Mouse (Mus musculus): Measurements from ENCODE around the gene Plppr2. TPM values are rescaled to one million over a fixed set of nuclear protein-coding genes. Genes with fewer than 3 reads are reported as not detected.

The Plppr2 gene
- total and polyA plus RNA-seq, 3 experiments = 0.44 to 5.8 (median 5.3) TPM

DNA sequence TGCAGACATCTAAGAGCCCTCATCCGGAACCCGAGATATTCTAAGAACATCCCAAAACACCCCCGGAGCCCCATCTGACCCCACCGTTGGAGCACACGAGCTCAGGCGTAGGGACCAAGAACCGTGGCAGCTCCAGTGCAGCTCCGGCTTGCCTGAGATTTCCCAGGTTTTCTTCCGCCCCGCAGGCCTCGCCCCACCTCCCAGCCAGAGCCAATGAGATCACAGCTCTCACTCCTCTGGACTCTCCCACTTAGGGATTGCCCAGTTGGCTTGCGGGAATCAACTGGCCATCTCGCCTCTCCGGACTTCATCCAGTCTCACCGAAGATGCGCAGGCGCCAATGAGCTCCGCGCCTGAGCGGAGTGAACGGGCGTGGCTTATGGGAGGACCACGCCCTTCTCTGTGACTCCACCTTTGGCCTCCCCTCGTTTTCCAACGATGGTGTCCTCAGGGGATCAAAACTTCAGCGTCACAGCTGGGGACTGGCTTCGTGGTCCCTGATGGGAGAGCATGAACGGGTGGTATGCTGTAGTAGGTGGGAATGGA is 9.6 kb upstream of the Plppr2 start, which contains the start of the genes Ccdc159 and Tmem205:
Ccdc159 (plus strand) TSS at position 264 of the 546 bp plus-strand sequence.
Tmem205 (minus strand) TSS at position 349 of the 546 bp plus-strand sequence.
- Histone ChIP-seq H3K27me3 (ENCODE audit: insufficient read depth, low read length) (no peaks in the 10 kb centered on the region), H3K36me3 (replicated peaks) (peaks cover 31% of the 10 kb centered on the region), H3K4me1 (ENCODE audit: insufficient read depth, low read depth, low read length) (peaks cover 49% of the 10 kb centered on the region), H3K9me3 (replicated peaks) (no peaks in the 10 kb centered on the region), H3K4me3 (ENCODE audit: low read depth, low read length) (peak within 1 kb of the TSS; percentile 75)
- peak; percentile 77 for DNase-seq (ENCODE audit: low spot score)
- peak; percentile 86 for ATAC-seq (ENCODE audit: extremely low read depth, insufficient number of reproducible peaks, low FRiP score, poor library complexity, severe bottlenecking)
- TF ChIP-seq GATA2 (IDR thresholded peaks at IDR 0.05; ENCODE audit: borderline replicate concordance, low read depth, low read length) (no peak), POLR2AphosphoS5 (IDR thresholded peaks at IDR 0.05; ENCODE audit: insufficient replicate concordance, low read depth, low read length) (no peak), CTCF (IDR thresholded peaks at IDR 0.05; ENCODE audit: low read depth, low read length) (no peak), GATA1 (IDR thresholded peaks at IDR 0.05; ENCODE audit: borderline replicate concordance, low read length) (no peak), TAL1 (conservative IDR thresholded peaks at IDR 0.05; ENCODE audit: low read depth, low read length) (no peak)

DNA sequence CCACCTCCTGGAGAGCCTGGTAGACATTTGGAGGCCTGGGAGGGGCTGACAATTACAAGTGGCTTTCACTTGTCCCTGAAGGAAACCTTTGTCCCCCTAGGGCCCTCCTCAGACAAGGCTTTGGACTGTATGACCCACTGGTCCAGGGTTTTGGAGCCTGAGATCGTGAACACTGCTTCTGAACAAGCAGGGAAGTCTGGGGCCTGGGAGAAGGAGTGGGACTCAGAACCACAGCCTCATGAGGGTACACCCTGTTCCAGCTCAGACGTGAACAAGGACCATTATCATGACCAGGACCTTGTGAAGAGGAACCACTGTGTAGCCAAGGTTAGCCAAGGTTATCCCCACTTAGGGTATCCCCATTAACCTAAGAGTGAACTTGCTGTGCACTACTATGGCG is 7.6 kb upstream of the Plppr2 start:
- DNase-seq (ENCODE audit: low spot score) = no peak
- no peak for TF ChIP-seq CTCF (IDR thresholded peaks at IDR 0.05; ENCODE audit: low read depth, low read length)
- TF ChIP-seq GATA1 (IDR thresholded peaks at IDR 0.05; ENCODE audit: borderline replicate concordance, low read length) = no peak
- no peak for TF ChIP-seq GATA2 (IDR thresholded peaks at IDR 0.05; ENCODE audit: borderline replicate concordance, low read depth, low read length)
- TF ChIP-seq POLR2AphosphoS5 (IDR thresholded peaks at IDR 0.05; ENCODE audit: insufficient replicate concordance, low read depth, low read length) = no peak
- TF ChIP-seq TAL1 (conservative IDR thresholded peaks at IDR 0.05; ENCODE audit: low read depth, low read length) = no peak
- Histone ChIP-seq H3K4me3 (ENCODE audit: low read depth, low read length) (no peak overlapping the region), H3K4me1 (ENCODE audit: insufficient read depth, low read depth, low read length) (peaks cover 51% of the 10 kb centered on the region), H3K27me3 (ENCODE audit: insufficient read depth, low read length) (peaks cover 6% of the 10 kb centered on the region; the same call in 1 of the 2 replicates), H3K36me3 (replicated peaks) (peaks cover 17% of the 10 kb centered on the region), H3K9me3 (replicated peaks) (no peaks in the 10 kb centered on the region)
- ATAC-seq (ENCODE audit: extremely low read depth, insufficient number of reproducible peaks, low FRiP score, poor library complexity, severe bottlenecking) = no peak

DNA sequence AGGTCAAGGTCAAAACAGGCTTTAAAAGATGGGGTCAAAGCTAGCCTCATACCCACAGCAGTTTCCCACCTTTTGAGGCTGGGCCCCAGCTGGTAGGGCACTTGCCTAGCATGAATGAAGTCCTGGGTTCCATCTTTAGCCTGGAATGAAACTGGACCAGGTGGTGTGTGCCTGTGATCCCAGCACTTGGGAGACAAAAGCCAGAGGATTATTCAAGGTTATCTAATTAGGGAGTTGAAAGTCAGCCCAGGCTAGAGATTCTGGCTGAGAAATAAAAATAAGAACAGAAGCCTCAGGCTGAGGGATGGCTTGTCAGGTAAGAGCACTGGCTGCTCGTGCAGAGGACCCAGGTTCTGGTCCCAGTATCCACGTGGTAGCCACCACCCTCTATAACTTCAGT is 4.8 kb upstream of the Plppr2 start:
- no peak overlapping the region for H3K4me3 ChIP-seq (ENCODE audit: low read depth, low read length)
- H3K27me3 ChIP-seq (ENCODE audit: insufficient read depth, low read length) = peaks cover 8% of the 10 kb centered on the region; the same call in 1 of the 2 replicates
- no peaks in the 10 kb centered on the region for H3K36me3 ChIP-seq (replicated peaks)
- DNase-seq (ENCODE audit: low spot score) (no peak), ATAC-seq (ENCODE audit: extremely low read depth, insufficient number of reproducible peaks, low FRiP score, poor library complexity, severe bottlenecking) (no peak)
- TF ChIP-seq TAL1 (conservative IDR thresholded peaks at IDR 0.05; ENCODE audit: low read depth, low read length) (no peak), CTCF (IDR thresholded peaks at IDR 0.05; ENCODE audit: low read depth, low read length) (no peak), GATA1 (IDR thresholded peaks at IDR 0.05; ENCODE audit: borderline replicate concordance, low read length) (no peak), POLR2AphosphoS5 (IDR thresholded peaks at IDR 0.05; ENCODE audit: insufficient replicate concordance, low read depth, low read length) (no peak), GATA2 (IDR thresholded peaks at IDR 0.05; ENCODE audit: borderline replicate concordance, low read depth, low read length) (no peak)
- no peaks in the 10 kb centered on the region for H3K9me3 ChIP-seq (replicated peaks)
- peaks cover 49% of the 10 kb centered on the region for H3K4me1 ChIP-seq (ENCODE audit: insufficient read depth, low read depth, low read length)

DNA sequence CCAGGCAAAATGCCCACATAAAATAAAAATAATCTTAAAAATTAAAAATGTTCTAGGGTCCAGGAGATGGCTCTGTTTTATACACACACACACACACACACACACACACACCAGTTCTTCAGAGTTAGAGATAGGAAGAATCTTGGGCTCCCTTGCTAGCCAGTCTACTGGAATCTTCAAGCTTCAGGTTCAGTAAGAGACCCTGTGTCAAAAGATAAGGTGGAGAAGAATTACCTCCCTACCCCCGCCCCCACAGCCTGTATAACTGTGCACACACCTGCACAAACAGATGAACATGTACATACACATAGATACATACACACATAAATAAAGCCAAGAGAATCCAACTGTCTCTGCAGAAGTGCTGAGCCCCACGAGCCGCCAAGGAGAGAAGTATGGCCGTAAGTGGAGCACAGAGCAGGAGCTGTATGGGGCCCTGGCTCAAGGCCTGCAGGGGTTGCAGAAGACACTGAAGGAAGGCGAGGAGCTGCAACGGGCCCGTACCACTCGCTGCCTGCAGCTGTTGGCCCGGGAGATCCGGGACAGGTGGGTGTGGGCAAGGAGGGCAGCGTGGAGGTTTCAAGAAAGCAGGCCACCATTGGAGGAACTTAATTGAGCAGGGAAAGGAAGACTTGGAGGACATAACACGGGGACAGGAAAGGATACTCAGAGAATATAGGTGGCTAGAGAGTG is 4.2 kb upstream of the Plppr2 start:
- TF ChIP-seq GATA2 (IDR thresholded peaks at IDR 0.05; ENCODE audit: borderline replicate concordance, low read depth, low read length) = no peak
- no peak for TF ChIP-seq GATA1 (IDR thresholded peaks at IDR 0.05; ENCODE audit: borderline replicate concordance, low read length)
- TF ChIP-seq TAL1 (conservative IDR thresholded peaks at IDR 0.05; ENCODE audit: low read depth, low read length) = no peak
- TF ChIP-seq POLR2AphosphoS5 (IDR thresholded peaks at IDR 0.05; ENCODE audit: insufficient replicate concordance, low read depth, low read length) = no peak
- TF ChIP-seq CTCF (IDR thresholded peaks at IDR 0.05; ENCODE audit: low read depth, low read length) = no peak
- ATAC-seq (ENCODE audit: extremely low read depth, insufficient number of reproducible peaks, low FRiP score, poor library complexity, severe bottlenecking) = no peak

DNA sequence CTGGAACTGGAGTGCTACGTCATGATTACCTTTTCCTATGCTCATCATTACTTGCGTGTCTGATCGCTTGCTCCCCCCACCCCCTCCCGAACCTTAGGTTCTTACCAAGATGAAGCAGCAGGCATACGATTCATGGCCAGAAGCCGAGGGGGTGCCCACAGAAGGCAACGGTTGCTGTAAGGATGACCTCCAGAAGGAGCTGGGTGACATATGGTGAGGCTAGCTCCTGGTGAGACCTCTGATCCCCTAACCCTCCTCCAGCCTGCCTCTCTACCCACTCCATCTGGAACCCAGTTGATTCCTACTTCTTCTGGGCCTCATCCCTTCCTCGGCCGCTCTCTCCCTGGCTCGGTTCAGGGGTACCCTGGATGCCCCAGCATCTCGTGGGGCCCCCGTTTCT is 2.8 kb upstream of the Plppr2 start:
- TF ChIP-seq GATA1 (IDR thresholded peaks at IDR 0.05; ENCODE audit: borderline replicate concordance, low read length) (no peak), POLR2AphosphoS5 (IDR thresholded peaks at IDR 0.05; ENCODE audit: insufficient replicate concordance, low read depth, low read length) (no peak), CTCF (IDR thresholded peaks at IDR 0.05; ENCODE audit: low read depth, low read length) (no peak), TAL1 (conservative IDR thresholded peaks at IDR 0.05; ENCODE audit: low read depth, low read length) (no peak), GATA2 (IDR thresholded peaks at IDR 0.05; ENCODE audit: borderline replicate concordance, low read depth, low read length) (no peak)
- Histone ChIP-seq H3K9me3 (replicated peaks) (no peaks in the 10 kb centered on the region), H3K36me3 (replicated peaks) (no peaks in the 10 kb centered on the region), H3K4me1 (ENCODE audit: insufficient read depth, low read depth, low read length) (peaks cover 44% of the 10 kb centered on the region), H3K4me3 (ENCODE audit: low read depth, low read length) (no peak overlapping the region), H3K27me3 (ENCODE audit: insufficient read depth, low read length) (peaks cover 9% of the 10 kb centered on the region; the same call in 1 of the 2 replicates)
- ATAC-seq (ENCODE audit: extremely low read depth, insufficient number of reproducible peaks, low FRiP score, poor library complexity, severe bottlenecking) = no peak
- no peak for DNase-seq (ENCODE audit: low spot score)

More for the DNA sequence above, 4.2 kb upstream of the Plppr2 start:
- no peaks in the 10 kb centered on the region for H3K9me3 ChIP-seq (replicated peaks)
- H3K4me1 ChIP-seq (ENCODE audit: insufficient read depth, low read depth, low read length) = peaks cover 48% of the 10 kb centered on the region
- H3K27me3 ChIP-seq (ENCODE audit: insufficient read depth, low read length) = peaks cover 8% of the 10 kb centered on the region; the same call in 1 of the 2 replicates
- no peak for DNase-seq (ENCODE audit: low spot score)
- H3K36me3 ChIP-seq (replicated peaks) = no peaks in the 10 kb centered on the region
- H3K4me3 ChIP-seq (ENCODE audit: low read depth, low read length) = peak overlapping the region; percentile 48

DNA sequence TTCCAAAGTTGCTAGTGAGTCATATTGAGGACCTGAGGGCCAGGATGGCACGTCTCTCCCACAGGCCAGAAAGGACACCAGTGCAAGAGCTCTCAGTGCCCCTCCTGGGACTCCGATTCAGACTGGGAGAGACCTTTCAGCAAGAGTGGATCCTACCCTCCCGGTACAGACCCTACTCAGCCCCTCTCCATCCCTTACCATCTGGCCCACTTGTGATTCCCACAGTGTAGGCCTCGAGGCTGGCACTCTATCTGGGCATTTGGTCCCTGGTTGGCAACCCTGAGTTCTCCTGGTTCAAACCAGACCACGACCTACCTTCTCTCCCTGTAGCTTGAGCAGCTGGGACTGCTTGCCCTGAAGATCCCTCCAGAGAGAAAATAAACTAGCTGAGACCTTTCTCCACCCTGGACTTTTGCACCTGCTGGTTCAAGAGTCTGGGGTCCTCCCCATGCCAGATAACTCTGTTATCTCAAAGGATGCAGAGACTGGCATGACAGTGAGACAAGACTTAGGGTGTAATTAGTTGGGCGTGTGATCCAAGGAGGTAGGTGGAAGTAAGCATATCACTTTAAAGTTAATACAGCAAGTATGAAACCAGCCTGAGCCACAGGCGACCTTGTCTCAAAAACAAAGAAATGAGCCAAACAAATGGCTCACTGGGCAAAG is 1.2 kb upstream of the Plppr2 start:
- H3K27me3 ChIP-seq (ENCODE audit: insufficient read depth, low read length) = peaks cover 11% of the 10 kb centered on the region; the same call in 1 of the 2 replicates
- ATAC-seq (ENCODE audit: extremely low read depth, insufficient number of reproducible peaks, low FRiP score, poor library complexity, severe bottlenecking) (no peak), DNase-seq (ENCODE audit: low spot score) (no peak)
- TF ChIP-seq POLR2AphosphoS5 (IDR thresholded peaks at IDR 0.05; ENCODE audit: insufficient replicate concordance, low read depth, low read length) (no peak), TAL1 (conservative IDR thresholded peaks at IDR 0.05; ENCODE audit: low read depth, low read length) (no peak), GATA2 (IDR thresholded peaks at IDR 0.05; ENCODE audit: borderline replicate concordance, low read depth, low read length) (no peak), GATA1 (IDR thresholded peaks at IDR 0.05; ENCODE audit: borderline replicate concordance, low read length) (no peak), CTCF (IDR thresholded peaks at IDR 0.05; ENCODE audit: low read depth, low read length) (no peak)
- no peaks in the 10 kb centered on the region for H3K36me3 ChIP-seq (replicated peaks)
- no peak overlapping the region for H3K4me3 ChIP-seq (ENCODE audit: low read depth, low read length)
- peaks cover 44% of the 10 kb centered on the region for H3K4me1 ChIP-seq (ENCODE audit: insufficient read depth, low read depth, low read length)
- H3K9me3 ChIP-seq (replicated peaks) = no peaks in the 10 kb centered on the region

Data from G1E (cell line).